Mouse (Mus musculus): ENCODE results near the gene Atp4b. TPM values are rescaled to one million over a fixed set of nuclear protein-coding genes. Genes with fewer than 3 reads are reported as not detected.

Atp4b gene
- polyA plus RNA-seq, 1 experiment from 2014 or later = not detected

- Histone ChIP-seq H3K36me3 (peaks cover 84% of the 10 kb centered on the region), H3K9me3 (no peaks in the 10 kb centered on the region), H3K9ac (no peak overlapping the region), H3K27me3 (replicated peaks) (no peaks in the 10 kb centered on the region), H3K4me1 (no peaks in the 10 kb centered on the region), H3K4me3 (no peak overlapping the region), H3K4me2 (replicated peaks) (no peak overlapping the region), H3K27ac (no peak overlapping the region)
- WGBS = 94% methylated on average over 8 of the region's 8 CpGs
- no peak for ATAC-seq (ENCODE audit: low FRiP score, low read depth)
These were observed 23.4 kb downstream of the Atp4b start for GRCm38 (mm10) chr8:13373151-13373662.

GRCm38 (mm10) chr8:13361865-13362264 lies 34.8 kb downstream of the Atp4b start:
- Histone ChIP-seq H3K36me3 (peaks cover 91% of the 10 kb centered on the region), H3K9ac (no peak overlapping the region), H3K4me2 (replicated peaks) (no peak overlapping the region), H3K9me3 (no peaks in the 10 kb centered on the region), H3K4me1 (no peaks in the 10 kb centered on the region), H3K4me3 (no peak overlapping the region), H3K27ac (no peak overlapping the region), H3K27me3 (replicated peaks) (no peaks in the 10 kb centered on the region)
- ATAC-seq (ENCODE audit: low FRiP score, low read depth) = no peak
- 97% methylated on average over 6 of the region's 6 CpGs for WGBS

- peaks cover 94% of the 10 kb centered on the region for H3K36me3 ChIP-seq
- no peak overlapping the region for H3K4me2 ChIP-seq (replicated peaks)
- 94% methylated on average over 7 of the region's 7 CpGs for WGBS
- no peaks in the 10 kb centered on the region for H3K27me3 ChIP-seq (replicated peaks)
- H3K27ac ChIP-seq = no peak overlapping the region
- H3K9me3 ChIP-seq = no peaks in the 10 kb centered on the region
- ATAC-seq (ENCODE audit: low FRiP score, low read depth) = no peak
- no peak overlapping the region for H3K9ac ChIP-seq
- no peak overlapping the region for H3K4me3 ChIP-seq
- no peaks in the 10 kb centered on the region for H3K4me1 ChIP-seq
These were observed 36.4 kb downstream of the Atp4b start for GRCm38 (mm10) chr8:13360213-13360612.

- 83% methylated on average over 10 of the region's 10 CpGs for WGBS
- no peak for ATAC-seq (ENCODE audit: low FRiP score, low read depth)
- no peaks in the 10 kb centered on the region for H3K4me1 ChIP-seq
- H3K4me2 ChIP-seq (replicated peaks) = no peak overlapping the region
- H3K9ac ChIP-seq = no peak overlapping the region
- H3K27ac ChIP-seq = no peak overlapping the region
- H3K36me3 ChIP-seq = peaks cover 95% of the 10 kb centered on the region
- H3K4me3 ChIP-seq = no peak overlapping the region
- no peaks in the 10 kb centered on the region for H3K27me3 ChIP-seq (replicated peaks)
- H3K9me3 ChIP-seq = no peaks in the 10 kb centered on the region
These were observed 39.9 kb downstream of the Atp4b start for GRCm38 (mm10) chr8:13356681-13357080.

- Histone ChIP-seq H3K4me2 (replicated peaks) (no peak overlapping the region), H3K9me3 (no peaks in the 10 kb centered on the region)
- WGBS = 86% methylated on average over 6 of the region's 6 CpGs
These were observed 40.4 kb downstream of the Atp4b start for GRCm38 (mm10) chr8:13356221-13356620.

GRCm38 (mm10) chr8:13353883-13354282 lies 42.7 kb downstream of the Atp4b start:
- ATAC-seq (ENCODE audit: low FRiP score, low read depth) = no peak
- Histone ChIP-seq H3K4me3 (no peak overlapping the region), H3K36me3 (peaks cover 93% of the 10 kb centered on the region), H3K9ac (no peak overlapping the region), H3K27ac (no peak overlapping the region), H3K9me3 (no peaks in the 10 kb centered on the region), H3K27me3 (replicated peaks) (no peaks in the 10 kb centered on the region), H3K4me1 (no peaks in the 10 kb centered on the region), H3K4me2 (replicated peaks) (no peak overlapping the region)
- WGBS = 90% methylated on average over 4 of the region's 4 CpGs

More at GRCm38 (mm10) chr8:13356221-13356620, 40.4 kb downstream of the Atp4b start:
- Histone ChIP-seq H3K27me3 (replicated peaks) (no peaks in the 10 kb centered on the region), H3K27ac (no peak overlapping the region), H3K4me3 (no peak overlapping the region), H3K9ac (no peak overlapping the region), H3K4me1 (no peaks in the 10 kb centered on the region), H3K36me3 (peaks cover 95% of the 10 kb centered on the region)
- no peak for ATAC-seq (ENCODE audit: low FRiP score, low read depth)

GRCm38 (mm10) chr8:13353155-13353833 lies 43.3 kb downstream of the Atp4b start:
- H3K4me3 ChIP-seq = no peak overlapping the region
- no peak overlapping the region for H3K27ac ChIP-seq
- H3K4me1 ChIP-seq = no peaks in the 10 kb centered on the region
- peaks cover 93% of the 10 kb centered on the region for H3K36me3 ChIP-seq
- no peak overlapping the region for H3K9ac ChIP-seq
- no peaks in the 10 kb centered on the region for H3K9me3 ChIP-seq
- no peak overlapping the region for H3K4me2 ChIP-seq (replicated peaks)
- ATAC-seq (ENCODE audit: low FRiP score, low read depth) = no peak
- WGBS = 85% methylated on average over 9 of the region's 9 CpGs
- H3K27me3 ChIP-seq (replicated peaks) = no peaks in the 10 kb centered on the region

GRCm38 (mm10) chr8:13352601-13353000 lies 44.0 kb downstream of the Atp4b start:
- Histone ChIP-seq H3K36me3 (peaks cover 92% of the 10 kb centered on the region), H3K27me3 (replicated peaks) (no peaks in the 10 kb centered on the region), H3K9ac (no peak overlapping the region), H3K4me2 (replicated peaks) (no peak overlapping the region), H3K4me3 (no peak overlapping the region), H3K4me1 (no peaks in the 10 kb centered on the region), H3K9me3 (no peaks in the 10 kb centered on the region), H3K27ac (no peak overlapping the region)
- no peak for ATAC-seq (ENCODE audit: low FRiP score, low read depth)
- 91% methylated on average over 8 of the region's 8 CpGs for WGBS

- H3K36me3 ChIP-seq = peaks cover 92% of the 10 kb centered on the region
- 93% methylated on average over 5 of the region's 5 CpGs for WGBS
- H3K27ac ChIP-seq = no peak overlapping the region
- H3K27me3 ChIP-seq (replicated peaks) = no peaks in the 10 kb centered on the region
- H3K4me3 ChIP-seq = no peak overlapping the region
- H3K4me1 ChIP-seq = no peaks in the 10 kb centered on the region
- no peak overlapping the region for H3K9ac ChIP-seq
- no peak for ATAC-seq (ENCODE audit: low FRiP score, low read depth)
- H3K4me2 ChIP-seq (replicated peaks) = no peak overlapping the region
- no peaks in the 10 kb centered on the region for H3K9me3 ChIP-seq
These were observed 45.0 kb downstream of the Atp4b start for GRCm38 (mm10) chr8:13351593-13351992.

GRCm38 (mm10) chr8:13350052-13350451 lies 46.6 kb downstream of the Atp4b start:
- no peak overlapping the region for H3K4me3 ChIP-seq
- H3K27ac ChIP-seq = no peak overlapping the region
- WGBS = 91% methylated on average over 7 of the region's 7 CpGs
- peaks cover 92% of the 10 kb centered on the region for H3K36me3 ChIP-seq
- H3K27me3 ChIP-seq (replicated peaks) = no peaks in the 10 kb centered on the region
- no peak for ATAC-seq (ENCODE audit: low FRiP score, low read depth)
- no peak overlapping the region for H3K4me2 ChIP-seq (replicated peaks)
- no peak overlapping the region for H3K9ac ChIP-seq
- no peaks in the 10 kb centered on the region for H3K9me3 ChIP-seq
- no peaks in the 10 kb centered on the region for H3K4me1 ChIP-seq

- H3K9ac ChIP-seq = no peak overlapping the region
- ATAC-seq (ENCODE audit: low FRiP score, low read depth) = no peak
- no peaks in the 10 kb centered on the region for H3K27me3 ChIP-seq (replicated peaks)
- WGBS = 94% methylated on average over 4 of the region's 4 CpGs
- H3K9me3 ChIP-seq = no peaks in the 10 kb centered on the region
- no peak overlapping the region for H3K4me3 ChIP-seq
- H3K27ac ChIP-seq = no peak overlapping the region
- peaks cover 78% of the 10 kb centered on the region for H3K36me3 ChIP-seq
- no peak overlapping the region for H3K4me2 ChIP-seq (replicated peaks)
- H3K4me1 ChIP-seq = peaks cover 16% of the 10 kb centered on the region
These were observed 53.5 kb downstream of the Atp4b start for GRCm38 (mm10) chr8:13343134-13343533.

- 81% methylated on average over 2 of the region's 2 CpGs for WGBS
- Histone ChIP-seq H3K4me3 (no peak overlapping the region), H3K4me2 (replicated peaks) (no peak overlapping the region), H3K27ac (no peak overlapping the region), H3K4me1 (peaks cover 16% of the 10 kb centered on the region), H3K9me3 (no peaks in the 10 kb centered on the region), H3K36me3 (peaks cover 71% of the 10 kb centered on the region), H3K9ac (no peak overlapping the region), H3K27me3 (replicated peaks) (no peaks in the 10 kb centered on the region)
- no peak for ATAC-seq (ENCODE audit: low FRiP score, low read depth)
These were observed 54.3 kb downstream of the Atp4b start for GRCm38 (mm10) chr8:13342340-13342739.

GRCm38 (mm10) chr8:13340650-13341049 lies 56.0 kb downstream of the Atp4b start:
- peak overlapping the region; percentile 92 for H3K4me2 ChIP-seq (replicated peaks)
- H3K27ac ChIP-seq = no peak overlapping the region
- H3K9ac ChIP-seq = 0 out of 2 replicates have a peak overlapping the region, but pooled peaks have one; percentile 3
- peaks cover 16% of the 10 kb centered on the region for H3K4me1 ChIP-seq
- no peaks in the 10 kb centered on the region for H3K27me3 ChIP-seq (replicated peaks)
- H3K4me3 ChIP-seq = no peak overlapping the region
- no peak for ATAC-seq (ENCODE audit: low FRiP score, low read depth)
- peaks cover 54% of the 10 kb centered on the region for H3K36me3 ChIP-seq
- WGBS = 85% methylated on average over 8 of the region's 8 CpGs
- no peaks in the 10 kb centered on the region for H3K9me3 ChIP-seq
